Mouse (Mus musculus): Measurements from ENCODE around the gene Barhl1.

DNA sequence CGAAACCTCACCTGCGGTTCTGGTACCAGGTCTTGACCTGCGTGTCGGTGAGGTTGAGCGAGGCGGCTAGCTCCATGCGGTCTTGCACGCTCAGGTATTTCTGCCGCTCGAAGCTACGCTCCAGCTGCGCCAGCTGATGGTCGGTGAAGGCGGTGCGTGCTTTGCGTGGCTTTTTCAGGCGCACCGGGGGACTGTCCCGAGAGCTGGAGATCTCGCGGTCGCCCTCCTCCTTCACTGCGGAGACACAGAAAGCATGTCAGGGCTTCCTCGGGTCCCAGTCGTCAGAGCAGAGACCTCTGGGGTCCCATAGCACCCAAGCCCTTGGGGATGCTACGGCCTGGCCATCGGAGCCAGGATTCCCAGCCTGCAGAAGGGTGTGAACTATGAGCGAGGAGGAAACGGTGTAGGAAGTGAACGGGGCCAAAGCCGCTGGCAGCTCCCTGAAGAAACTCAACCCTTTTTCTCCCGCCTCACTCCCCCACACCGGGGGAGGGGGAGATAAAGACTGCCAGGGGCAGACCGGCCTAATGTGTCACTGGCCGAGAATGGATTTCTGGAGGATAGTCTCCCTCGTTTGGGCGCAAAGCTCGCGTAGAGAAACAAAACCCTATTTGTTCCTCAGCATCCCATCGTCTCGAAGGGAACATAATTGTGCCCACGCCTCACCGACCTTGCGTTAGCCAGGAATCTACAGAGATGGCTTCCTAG, 5.0 kb downstream of the Barhl1 start:
- TF ChIP-seq CTCF (IDR thresholded peaks at IDR 0.05; ENCODE audit: borderline replicate concordance, insufficient read depth, low read depth, low read length) (no peak), POLR2A (IDR thresholded peaks at IDR 0.05; ENCODE audit: borderline replicate concordance, insufficient read depth, low read length) (no peak)
